Mouse (Mus musculus): ENCODE results near the gene Trip11.
"Not testable (repeated sequence)": the region's sequence is repeated elsewhere in the genome, so short reads cannot be mapped to it uniquely, and the experiment has no call there.

Gene Trip11

GRCm38 (mm10) chr12:101912626-101913490 is at the start of gene Trip11:
TSS of gene Trip11 (minus strand) at chr12:101913267.
- DNase-seq (ENCODE audit: low spot score in 2 of 2): peak; percentile 84 to 91

- DNase-seq (ENCODE audit: low spot score in 2 of 2): not testable (repeated sequence)
Measured at GRCm38 (mm10) chr12:101958960-101959780, 46.1 kb upstream of the Trip11 start.

- DNase-seq (ENCODE audit: low spot score in 2 of 2): no peak
Measured at GRCm38 (mm10) chr12:101958556-101958955, 45.5 kb upstream of the Trip11 start.

- peak; percentile 94 to 99 for DNase-seq (ENCODE audit: low spot score in 2 of 2)
Measured at GRCm38 (mm10) chr12:101957942-101958544, 45.0 kb upstream of the Trip11 start, which contains the start of gene Atxn3. TSS of gene Atxn3 (minus strand) at chr12:101958246.

GRCm38 (mm10) chr12:101957079-101957941 is 44.2 kb upstream of the Trip11 start:
- no peak for DNase-seq (ENCODE audit: low spot score in 2 of 2)

- not testable (repeated sequence) for DNase-seq (ENCODE audit: low spot score in 2 of 2)
Measured at GRCm38 (mm10) chr12:101955821-101956220, 42.8 kb upstream of the Trip11 start.

- DNase-seq (ENCODE audit: low spot score in 2 of 2): no peak
Measured at GRCm38 (mm10) chr12:101948801-101949200, 35.7 kb upstream of the Trip11 start.

GRCm38 (mm10) chr12:101947986-101948385 is 34.9 kb upstream of the Trip11 start:
- no peak for DNase-seq (ENCODE audit: low spot score in 2 of 2)

GRCm38 (mm10) chr12:101937572-101937971 is 24.5 kb upstream of the Trip11 start:
- DNase-seq (ENCODE audit: low spot score in 2 of 2): no peak

GRCm38 (mm10) chr12:101935223-101935622 is 22.2 kb upstream of the Trip11 start:
- DNase-seq (ENCODE audit: low spot score in 2 of 2): no peak

- DNase-seq (ENCODE audit: low spot score in 2 of 2): no peak
Measured at GRCm38 (mm10) chr12:101928423-101928822, 15.4 kb upstream of the Trip11 start.

- no peak for DNase-seq (ENCODE audit: low spot score in 2 of 2)
Measured at GRCm38 (mm10) chr12:101922313-101922712, 9.2 kb upstream of the Trip11 start.

- DNase-seq (ENCODE audit: low spot score in 2 of 2): no peak
Measured at GRCm38 (mm10) chr12:101919847-101920246, 6.8 kb upstream of the Trip11 start.

- DNase-seq (ENCODE audit: low spot score in 2 of 2): no peak
Measured at GRCm38 (mm10) chr12:101917165-101917564, 4.1 kb upstream of the Trip11 start.

- DNase-seq (ENCODE audit: low spot score in 2 of 2): no peak
Measured at GRCm38 (mm10) chr12:101911346-101911745, 1.7 kb downstream of the Trip11 start.

GRCm38 (mm10) chr12:101910360-101910759 is 2.7 kb downstream of the Trip11 start:
- no peak for DNase-seq (ENCODE audit: low spot score in 2 of 2)

- peak in 1 of 2 experiments; percentile 24 for DNase-seq (ENCODE audit: low spot score in 2 of 2)
Measured at GRCm38 (mm10) chr12:101905817-101906216, 7.2 kb downstream of the Trip11 start.

GRCm38 (mm10) chr12:101904906-101905305 is 8.2 kb downstream of the Trip11 start:
- no peak for DNase-seq (ENCODE audit: low spot score in 2 of 2)

GRCm38 (mm10) chr12:101904170-101904569 is 8.9 kb downstream of the Trip11 start:
- no peak for DNase-seq (ENCODE audit: low spot score in 2 of 2)

GRCm38 (mm10) chr12:101899671-101900245 is 13.3 kb downstream of the Trip11 start:
- DNase-seq (ENCODE audit: low spot score in 2 of 2): no peak

- no peak for DNase-seq (ENCODE audit: low spot score in 2 of 2)
Measured at GRCm38 (mm10) chr12:101898966-101899365, 14.1 kb downstream of the Trip11 start.
